Mouse (Mus musculus) thymus, postnatal 25 days (tissue): Measurements from ENCODE around the gene Krt25.
A peak's percentile ranks its signal among the peaks of the same experiment; 100 is the strongest.

Source experiments
- DNase-seq: peaks from one replicate; pipeline ENCODE4 v3.0.0; 2022

The Krt25 gene

DNA sequence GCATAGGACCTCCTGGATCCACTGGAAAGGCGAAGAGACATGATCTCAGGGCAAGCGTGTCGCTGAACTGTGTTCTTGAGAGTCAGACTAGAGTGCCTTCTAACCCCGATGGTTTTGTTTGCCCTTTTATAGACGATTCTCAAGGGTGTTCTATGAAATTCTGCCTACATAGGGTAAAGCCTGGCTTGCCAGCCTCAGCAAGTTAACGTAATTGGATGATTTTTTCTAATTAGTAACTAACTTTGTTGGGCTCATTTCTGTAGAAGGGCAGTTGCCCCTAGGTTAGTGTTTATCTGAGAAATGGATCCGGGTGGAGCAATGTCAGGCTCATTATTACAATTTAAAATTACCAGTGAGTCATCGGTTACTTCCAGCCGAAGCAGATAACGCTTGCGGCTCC is at the start of gene Krt25:
Gene Krt25 (minus strand): TSS at position 101 of the 400 bp plus-strand sequence.
- DNase-seq = no peak

DNA sequence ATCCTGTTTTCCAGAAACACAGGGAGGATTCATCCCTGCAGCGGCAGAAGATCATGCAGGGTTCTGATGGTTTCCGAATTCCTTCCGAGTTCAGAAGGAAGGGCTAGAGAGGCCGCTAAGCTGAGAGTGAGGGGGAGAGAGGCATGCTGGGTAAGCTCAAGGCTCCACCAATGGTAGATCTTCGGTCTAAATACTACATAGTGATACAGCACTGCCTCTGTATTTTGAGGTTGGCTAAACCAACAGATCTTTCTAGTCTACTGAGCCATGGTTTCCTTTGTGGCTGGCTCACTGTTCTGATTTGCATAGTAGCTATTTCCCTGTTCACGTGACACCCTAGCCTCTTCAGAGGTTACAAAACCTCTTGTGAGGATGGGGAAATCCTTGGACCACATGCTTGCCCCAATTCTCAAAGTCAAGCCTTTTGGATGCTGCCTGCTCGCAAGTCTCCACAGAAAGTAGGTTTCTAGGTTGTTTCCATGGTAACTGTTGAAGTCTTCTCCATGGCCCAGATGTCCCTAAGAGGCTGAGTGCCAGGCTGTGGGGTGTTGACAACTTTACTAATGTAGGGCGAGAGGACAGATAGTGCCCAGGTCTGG is 47.2 kb upstream of the Krt25 start:
- DNase-seq = peak; percentile 5

DNA sequence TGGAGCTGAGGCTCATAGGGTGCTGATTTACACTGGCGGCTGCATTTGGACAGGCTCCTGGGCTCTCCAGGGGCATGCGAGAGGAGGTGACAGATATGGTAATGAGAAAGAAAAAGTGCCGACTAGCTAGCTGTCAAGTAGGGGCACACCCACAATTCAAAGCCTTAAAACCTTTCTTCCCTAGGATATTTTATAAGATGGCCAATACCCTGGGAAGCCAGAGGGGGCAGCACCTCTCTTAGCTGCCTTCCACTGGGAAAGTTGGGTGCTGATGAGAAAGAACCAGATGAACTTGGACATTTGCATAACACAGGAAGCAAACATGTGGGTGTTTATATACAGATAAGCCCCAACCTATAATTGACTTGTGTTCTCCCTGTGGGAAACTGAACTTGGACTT is 46.5 kb upstream of the Krt25 start:
- DNase-seq = peak; percentile 3

DNA sequence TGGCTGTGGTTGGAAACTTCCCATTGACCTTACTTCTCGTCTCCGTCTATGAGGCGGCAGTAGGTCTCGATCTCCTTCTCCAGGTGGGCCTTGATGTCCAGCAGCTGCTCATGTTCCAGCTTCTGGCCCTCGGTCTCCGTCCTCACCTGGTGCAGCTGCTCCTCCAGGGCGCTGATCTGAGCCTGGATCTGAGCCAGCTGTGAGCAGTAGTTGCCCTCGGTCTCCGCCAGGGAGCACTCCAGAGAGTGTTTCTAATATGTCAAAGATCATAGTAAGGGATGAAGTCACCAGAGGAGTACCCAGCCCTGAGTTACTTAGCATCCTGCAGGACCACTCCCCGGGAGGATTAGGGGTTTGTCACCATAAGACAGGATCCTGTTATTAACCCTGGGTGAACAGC is 44.0 kb upstream of the Krt25 start:
- peak; percentile 11 for DNase-seq

DNA sequence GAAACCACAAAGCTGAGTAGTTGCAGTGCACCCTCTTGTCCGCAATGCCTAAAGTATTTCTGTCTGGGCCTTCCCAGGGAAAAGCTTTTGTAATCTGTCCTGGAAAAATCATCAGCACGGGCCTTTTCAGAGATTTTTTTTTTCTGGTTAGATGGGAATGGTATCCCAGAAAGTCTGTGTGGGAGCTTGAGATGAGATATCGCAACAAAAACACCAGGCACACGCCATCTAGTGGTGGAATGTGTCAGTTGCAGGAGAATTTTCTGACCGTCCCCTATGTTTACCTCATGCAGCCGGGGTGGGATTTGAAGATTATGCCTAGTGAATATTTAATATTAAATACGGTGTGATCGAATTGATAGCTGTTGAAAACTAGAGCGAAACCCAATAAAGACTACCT is 41.7 kb upstream of the Krt25 start:
- DNase-seq = peak; percentile 5

DNA sequence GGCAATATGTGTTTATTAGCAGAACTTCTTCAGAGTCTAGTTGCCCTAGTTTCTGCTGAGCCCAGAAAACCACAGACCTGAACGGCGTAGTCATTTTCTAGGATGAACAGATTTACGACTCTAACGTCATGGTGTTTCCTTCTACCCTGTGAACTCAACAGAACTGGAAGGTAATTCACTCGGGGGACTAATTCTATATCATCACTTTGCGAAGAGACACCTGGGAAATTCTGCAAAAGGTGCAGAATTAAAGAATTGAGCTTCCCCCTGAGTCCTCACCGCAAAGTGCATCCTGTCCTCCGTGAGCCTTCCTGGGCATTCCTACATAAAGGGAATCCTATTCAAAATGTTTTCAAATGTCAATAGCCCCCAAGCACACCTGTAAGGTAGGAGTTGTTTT is 38.7 kb upstream of the Krt25 start:
- no peak for DNase-seq

DNA sequence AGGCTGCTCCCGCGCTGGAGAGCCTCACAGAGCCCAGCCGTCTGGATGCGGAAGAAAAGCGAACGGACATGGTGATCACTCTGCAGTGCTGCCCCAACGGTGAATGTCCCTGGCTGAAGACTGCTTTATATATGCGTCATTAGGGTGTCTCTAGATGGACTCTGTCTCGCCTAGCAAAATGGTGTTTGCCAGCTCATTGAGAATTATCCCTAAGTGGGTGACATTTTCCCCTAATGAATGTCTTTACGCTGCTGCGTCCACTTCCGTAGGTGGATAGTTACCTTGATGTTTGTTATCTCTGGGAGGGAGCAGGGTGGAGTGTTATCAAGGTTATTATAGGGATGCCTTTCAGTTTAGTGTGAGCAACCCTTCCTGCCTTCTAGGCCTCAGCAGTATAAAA is 28.3 kb upstream of the Krt25 start, which contains the start of gene Krt27:
Gene Krt27 (minus strand): TSS at position 101 of the 400 bp plus-strand sequence.
- no peak for DNase-seq

DNA sequence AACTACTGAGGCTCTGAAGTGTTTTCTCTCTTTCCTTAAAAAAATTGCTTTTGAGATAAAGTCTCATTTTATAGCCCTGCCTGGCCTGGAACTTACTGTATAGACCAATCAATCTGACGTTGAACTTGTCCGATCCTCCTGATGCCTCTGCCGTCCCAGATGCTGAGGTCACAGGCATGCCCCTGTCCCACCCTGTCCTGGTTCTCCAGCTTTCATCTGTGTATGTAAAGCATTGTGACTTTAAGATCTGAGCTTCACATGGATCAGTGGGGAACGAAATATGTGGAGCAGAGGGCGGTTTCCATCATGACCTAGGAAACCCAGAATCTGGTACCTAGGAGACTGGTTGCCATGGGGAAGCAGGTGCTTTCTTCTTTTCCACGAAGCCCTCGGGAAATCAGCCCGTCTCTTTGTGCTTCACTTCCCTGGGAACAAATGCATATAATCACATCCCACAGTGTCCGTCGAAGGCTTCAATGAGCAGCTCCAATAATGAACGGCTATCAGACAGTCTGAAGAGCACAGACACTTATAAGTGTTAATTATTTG is 16.6 kb upstream of the Krt25 start:
- no peak for DNase-seq

DNA sequence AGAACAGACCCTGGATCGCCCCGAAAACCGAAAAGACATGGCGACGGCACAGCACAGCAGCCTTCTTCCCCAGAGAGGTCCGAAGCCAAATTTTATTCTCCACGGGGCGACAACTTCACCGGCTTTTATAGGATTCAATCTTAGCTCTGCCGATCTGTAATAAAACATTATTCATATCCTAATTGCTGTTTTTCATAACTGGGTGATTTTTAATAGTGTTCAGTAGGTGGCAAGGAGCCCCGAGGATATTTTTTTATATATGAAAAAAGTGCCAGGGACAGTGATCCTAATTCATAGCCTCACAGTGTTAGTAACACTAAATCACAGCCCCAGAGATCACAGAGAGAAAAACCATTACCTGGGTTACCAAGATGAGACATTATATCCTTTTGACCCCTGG is 15.1 kb upstream of the Krt25 start, which contains the start of gene Krt26:
Gene Krt26 (minus strand): TSS at position 101 of the 400 bp plus-strand sequence.
- no peak for DNase-seq

DNA sequence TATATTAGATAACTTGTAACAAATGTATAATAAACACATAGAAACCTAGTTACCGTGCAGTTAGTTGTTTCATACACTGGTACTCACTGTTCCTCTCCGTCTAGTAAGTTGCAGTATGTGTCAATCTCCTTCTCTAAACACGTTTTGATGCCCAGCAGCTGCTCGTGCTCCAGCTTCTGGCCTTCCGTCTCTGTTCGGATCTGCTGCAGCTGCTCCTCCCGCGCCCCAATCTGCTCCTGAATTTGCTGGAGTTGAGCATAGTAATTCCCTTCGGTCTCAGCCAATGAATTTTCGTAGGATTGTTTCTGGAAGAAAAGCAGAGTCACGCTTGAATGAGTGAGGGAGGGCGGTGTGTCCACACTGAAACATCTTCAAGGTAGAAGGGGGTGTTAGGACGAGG is 10.7 kb upstream of the Krt25 start:
- no peak for DNase-seq

DNA sequence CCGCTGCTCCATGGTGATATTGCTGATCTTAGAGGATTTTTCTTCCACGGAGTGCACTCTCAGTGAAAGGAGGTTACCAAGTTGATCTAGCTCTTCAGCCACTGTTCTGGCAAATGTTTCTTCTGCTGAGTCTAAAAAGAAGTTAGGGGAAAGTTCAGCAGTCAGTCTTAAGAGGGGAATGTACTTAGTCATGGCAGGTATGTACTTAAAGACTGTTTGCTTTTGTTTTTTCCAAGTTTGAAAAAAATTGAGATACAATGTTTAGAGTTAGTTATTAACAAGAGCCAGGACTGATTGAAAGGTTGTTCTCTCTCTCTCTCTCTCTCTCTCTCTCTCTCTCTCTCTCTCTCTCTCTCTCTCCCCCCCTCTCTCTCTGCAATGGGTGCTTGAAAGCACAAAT is 6.9 kb upstream of the Krt25 start:
- DNase-seq = no peak

DNA sequence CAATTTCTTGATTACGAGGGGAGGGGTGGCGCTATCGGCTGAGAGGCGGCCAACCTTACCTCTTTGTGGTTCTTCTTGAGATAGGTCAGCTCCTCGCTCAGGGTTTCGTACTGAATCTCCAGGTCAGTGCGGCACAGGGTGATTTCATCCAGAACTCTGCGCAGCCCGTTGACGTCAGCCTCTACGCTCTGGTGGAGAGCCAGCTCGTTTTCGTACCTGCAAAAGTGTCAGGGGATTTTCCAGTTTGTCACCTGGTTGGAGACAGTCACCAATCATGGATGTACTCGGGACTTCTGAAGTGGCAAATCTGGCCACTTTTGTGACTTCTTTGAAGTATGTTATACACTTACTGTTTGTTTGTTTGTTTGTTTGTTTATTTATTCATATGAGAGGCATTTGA is 1.7 kb downstream of the Krt25 start:
- DNase-seq = no peak

DNA sequence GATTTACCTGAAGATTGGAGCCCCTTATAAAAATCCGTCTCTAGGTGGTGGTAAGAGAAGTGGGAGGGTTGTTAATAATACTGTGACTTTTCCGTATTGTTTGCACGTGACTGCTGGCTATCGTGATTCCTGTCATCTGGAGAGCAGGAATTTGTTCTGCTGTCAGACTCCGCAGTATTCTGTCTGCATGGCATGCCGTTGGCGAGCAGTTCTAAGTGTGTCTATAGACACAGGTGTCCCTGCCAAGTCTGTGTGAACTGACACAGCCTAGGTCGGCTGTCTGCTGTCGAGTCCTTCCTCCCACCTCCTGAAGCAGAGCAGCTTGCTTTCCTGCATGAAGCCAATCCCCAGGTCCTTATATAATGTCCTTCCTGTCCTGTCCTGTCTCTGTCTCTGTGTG is 3.6 kb downstream of the Krt25 start:
- DNase-seq = no peak

DNA sequence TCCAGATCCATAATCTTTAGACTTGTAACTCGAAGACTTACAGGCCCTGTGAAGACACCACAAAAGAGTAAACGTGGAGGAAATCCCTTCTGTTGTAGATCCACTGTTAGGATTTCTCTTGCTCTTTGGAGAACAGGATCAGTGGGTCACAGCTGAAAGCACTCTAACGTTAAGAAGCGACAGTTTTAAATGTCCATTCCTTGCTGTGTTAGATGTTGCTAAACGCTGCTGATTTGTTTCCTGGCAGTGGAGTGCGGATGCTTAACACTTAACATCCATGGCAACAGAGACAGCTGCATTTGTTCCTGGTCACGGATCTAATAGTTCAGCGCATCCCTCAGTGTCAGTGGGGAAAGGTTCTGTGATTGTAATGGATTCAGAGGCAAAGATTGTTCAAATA is 6.2 kb downstream of the Krt25 start:
- no peak for DNase-seq

DNA sequence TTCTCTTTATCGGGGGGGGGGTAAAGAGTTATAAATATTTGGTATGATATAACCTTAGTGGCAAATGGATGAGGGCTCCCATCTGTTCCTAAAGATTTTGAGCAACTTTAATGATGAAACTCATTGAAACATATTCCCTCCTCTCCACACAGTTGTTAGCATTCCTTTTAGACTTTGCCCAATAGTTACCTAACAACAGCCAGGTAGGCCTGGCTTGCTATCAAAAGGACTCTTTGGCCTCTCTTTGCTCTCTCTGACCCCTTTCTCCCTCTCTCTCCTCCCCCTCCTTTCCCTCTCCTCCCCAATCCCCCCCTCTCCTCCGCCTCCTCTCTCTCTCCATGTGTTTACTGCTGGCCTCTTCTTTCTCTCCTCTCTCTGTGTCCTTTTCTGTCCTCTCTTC is 8.2 kb downstream of the Krt25 start:
- no peak for DNase-seq

DNA sequence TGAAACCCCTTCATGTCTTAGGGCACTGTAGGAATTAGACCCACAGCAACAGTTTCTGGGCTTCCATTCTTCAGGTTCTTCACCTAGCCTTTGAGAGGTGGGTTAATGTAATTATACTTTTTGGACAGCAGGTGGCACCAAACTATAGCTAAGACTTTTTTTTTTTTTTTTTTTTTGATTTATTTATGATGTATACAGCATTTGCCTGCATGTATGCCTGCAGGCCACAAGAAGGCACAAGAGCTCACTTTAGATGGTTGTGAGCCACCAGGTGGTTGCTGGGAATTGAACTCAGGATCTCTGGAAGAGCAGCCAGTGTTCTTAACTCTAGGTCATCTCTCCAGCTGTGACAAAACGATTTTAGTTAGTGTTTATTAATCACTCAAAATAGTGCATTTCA is 11.9 kb downstream of the Krt25 start:
- peak; percentile 3 for DNase-seq

DNA sequence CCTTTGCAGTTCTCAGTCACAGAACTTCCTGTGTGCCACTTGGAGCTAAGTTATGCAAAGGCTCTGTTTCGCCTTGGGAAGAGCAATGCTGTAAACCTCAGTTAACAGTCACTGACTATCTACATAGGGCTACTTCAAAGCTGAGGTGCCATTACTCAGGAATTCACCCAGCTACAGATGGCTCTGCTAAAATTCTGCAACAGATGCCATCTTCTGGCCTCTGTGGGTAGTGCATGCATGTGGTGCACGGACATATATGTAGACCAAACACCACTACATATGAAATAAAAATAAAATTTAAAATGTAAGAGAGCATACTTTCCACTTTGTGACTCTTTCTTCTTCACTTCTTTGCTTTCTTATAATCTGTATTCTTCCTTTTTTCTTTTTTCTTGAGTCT is 15.2 kb downstream of the Krt25 start:
- peak; percentile 58 for DNase-seq

DNA sequence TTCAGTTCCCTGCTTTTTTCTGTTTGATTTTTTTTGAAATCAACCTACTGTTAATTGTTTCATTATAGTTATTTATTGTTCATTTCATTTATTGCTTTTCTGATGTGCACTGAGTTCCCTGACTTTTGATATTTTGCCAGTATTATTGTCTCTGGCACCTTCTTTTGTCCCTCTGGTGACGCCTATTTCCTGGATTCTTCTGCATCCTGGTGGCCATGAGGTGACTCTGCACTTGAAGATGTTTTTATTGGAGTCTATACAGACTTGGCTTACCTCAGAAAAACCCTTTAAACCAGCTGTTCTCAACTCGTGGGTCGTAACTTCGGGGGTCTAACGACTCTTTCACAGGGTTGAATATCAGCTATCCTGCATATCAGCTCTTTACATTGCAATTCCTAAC is 27.7 kb downstream of the Krt25 start:
- DNase-seq = no peak

DNA sequence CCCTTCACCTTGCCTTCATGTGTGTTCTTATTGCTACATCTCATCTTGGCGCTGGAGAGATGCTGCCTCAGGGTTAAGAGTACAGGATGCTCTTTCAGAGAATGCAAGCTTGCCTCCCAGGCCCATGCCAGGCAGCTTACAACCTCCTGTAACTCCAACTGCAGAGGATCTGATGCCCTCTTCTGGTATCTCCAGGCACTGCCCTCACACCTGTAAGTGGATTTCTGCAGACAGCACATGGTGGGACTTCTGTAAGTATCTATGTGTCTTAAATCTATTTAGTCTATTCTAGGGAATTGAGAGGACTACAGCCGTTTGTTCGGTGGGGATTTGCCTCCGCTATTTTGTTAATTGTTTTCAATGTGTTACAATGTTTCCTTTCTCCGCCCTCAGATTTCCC is 29.9 kb downstream of the Krt25 start:
- peak; percentile 61 for DNase-seq

DNA sequence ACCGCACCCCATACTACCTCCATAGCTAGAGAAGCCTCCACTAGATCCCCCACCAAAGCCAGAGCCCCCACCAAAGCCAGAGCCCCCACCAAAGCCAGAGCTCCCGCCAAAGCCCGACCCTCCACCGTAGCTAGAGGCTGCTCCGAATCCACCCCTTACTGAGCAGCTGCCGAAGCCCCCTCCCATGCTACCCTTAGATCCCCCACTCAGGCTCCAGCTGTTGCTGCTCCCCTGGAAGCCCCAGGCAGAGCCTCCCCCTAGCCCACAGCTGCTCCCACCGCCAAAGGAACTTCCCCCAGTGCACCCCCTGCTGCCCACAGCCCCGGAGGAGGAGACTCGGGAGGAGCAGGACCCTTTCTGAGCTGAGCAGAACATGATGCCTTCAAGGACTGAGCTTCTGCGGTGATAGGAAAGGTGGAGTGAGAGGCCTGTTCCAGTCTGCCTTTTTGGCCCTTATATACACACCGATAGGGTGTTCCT is 37.9 kb downstream of the Krt25 start, which contains the start of gene Krt24:
Gene Krt24 (minus strand): TSS at position 430 of the 480 bp plus-strand sequence.
- DNase-seq = peak; percentile 2

DNA sequence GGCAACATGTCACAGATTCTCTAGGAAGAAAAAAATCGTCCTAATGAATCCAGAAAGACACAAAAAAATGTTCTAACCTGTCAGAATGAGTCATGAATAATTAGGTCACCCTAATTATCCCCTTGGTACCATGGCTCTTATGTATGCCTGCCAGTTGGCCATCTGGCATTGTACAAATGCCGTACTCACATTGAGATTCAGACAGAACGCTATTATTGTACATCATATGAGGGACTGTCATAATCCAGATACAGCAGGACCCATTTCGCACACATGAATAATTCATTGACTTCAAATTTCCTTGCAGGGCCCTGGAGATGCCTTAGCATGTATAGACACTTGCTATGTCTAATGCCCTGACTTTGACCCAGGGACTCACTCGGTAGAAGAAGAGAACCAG is 38.7 kb downstream of the Krt25 start:
- DNase-seq = no peak

DNA sequence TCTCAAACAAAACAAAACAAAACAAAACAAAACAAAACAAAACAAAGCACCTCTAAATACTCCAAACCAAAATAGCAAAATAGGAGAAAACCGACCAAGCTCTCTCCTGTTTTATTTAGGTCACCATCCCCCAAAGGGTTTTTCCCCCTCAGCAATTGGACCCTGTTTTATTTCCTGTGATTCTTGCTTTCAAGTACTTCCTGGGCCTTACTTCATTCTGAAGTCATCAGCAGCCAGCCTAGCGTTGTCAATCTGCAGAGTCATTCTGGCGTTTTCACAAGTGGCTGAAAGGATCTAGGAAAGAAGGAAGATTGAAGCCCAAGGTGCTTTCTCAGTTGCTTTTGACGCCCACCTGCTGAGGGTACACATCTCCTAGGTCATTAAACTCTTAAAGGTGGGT is 39.4 kb downstream of the Krt25 start:
- no peak for DNase-seq

DNA sequence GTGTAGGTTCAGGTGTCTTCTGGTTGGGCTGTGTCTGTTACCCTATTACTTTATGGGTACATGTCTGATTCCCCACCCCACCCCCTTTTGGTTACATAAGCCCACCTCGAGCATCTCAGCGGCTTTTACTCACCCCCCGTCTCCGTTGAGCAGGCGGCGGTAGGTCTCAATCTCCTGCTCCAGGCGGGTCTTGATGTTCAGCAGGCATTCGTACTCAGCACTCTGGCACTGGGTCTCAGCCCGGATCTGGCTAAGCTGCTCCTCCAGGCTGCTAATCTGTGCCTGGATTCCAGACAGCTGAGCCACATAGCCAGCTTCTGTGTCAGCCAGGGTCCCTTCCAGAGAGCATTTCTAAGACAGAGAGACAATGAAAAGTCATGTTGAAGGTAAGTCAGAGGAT is 41.6 kb downstream of the Krt25 start:
- no peak for DNase-seq

DNA sequence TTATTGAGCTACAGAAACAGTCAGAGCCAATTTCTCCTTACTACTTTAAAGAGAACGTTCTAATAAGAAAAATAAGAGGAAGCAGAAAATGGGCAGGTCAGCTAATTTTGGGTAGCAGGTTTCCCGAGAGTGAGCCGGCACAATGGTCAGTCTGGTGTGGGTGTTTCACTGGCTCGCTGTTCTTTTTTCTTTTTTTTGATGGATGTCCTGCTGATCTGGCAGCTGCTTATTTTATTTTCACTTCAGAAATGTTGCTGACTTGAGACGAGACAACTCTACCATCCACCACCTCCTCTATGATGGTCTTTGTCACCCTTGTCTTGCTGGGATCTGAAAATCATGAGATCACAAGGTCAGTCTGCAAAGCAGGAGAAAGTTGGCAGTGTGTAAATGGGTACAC is 42.8 kb downstream of the Krt25 start:
- DNase-seq = no peak

DNA sequence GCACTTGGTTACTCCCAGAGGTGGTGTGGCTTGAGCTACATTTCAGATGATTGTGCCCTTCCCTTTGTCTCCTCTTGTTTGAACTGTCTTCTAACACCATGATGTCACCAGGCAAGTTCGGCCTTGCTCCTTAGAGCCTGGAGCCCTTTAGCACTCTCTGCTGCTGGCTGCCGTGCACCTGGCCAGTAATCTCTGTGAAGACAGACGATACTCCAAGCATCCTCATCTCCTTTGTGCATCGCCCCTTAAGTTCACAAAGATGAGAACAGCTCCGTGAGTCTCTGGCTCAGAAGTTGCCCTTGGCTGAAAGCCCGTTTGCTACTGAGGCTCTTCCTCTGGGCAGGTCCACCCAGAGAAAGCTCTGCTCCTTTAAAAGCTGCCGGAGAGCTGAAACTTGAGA is 46.0 kb downstream of the Krt25 start:
- no peak for DNase-seq
